Mouse (Mus musculus): ENCODE data around the gene Olfr606.

- TF ChIP-seq CTCF (conservative IDR thresholded peaks at IDR 0.05; ENCODE audit: insufficient read depth, insufficient read length, low read depth, low read length) (no peak), POLR2A (IDR thresholded peaks at IDR 0.05; ENCODE audit: low read depth, low read length) (no peak)
These were observed 11.7 kb downstream of the Olfr606 start for GRCm38 (mm10) chr7:103460590-103460989.

All from kidney, adult 2 months (tissue).